Mouse (Mus musculus): ENCODE data around the gene Olfr1087. TPM values are rescaled to one million over a fixed set of nuclear protein-coding genes. Genes with fewer than 3 reads are reported as not detected.
"Not testable (repeated sequence)": the region's sequence is repeated elsewhere in the genome, so short reads cannot be mapped to it uniquely, and the experiment has no call there.

Olfr1087 gene
- total RNA-seq (2021), result not detected in 2 replicates
- long read RNA-seq, experiment 1, result 0 reads
- long read RNA-seq, experiment 2, result 0 reads

DNA sequence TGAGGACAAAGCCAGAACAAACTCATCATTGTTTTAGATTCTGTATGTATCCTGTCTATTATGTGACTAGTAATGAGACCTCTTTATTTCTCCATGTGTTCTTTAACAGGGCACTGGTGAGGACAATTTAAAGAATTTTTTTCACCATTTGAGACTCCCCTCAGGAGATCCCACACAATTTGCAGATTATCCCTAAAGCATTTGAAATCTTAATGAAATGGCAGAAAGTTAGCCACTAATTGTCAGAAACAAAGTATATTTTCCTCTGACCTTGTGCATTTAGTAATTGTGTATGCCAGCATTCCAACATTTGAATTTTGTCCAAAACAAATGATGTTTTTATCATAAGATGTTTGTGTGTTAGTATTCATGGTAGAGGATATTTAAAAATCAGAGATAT is at the start of gene Olfr1087:
Gene Olfr1087, minus strand, starts transcription at position 101 of the 400 bp plus-strand sequence.
- no peak for DNase-seq

DNA sequence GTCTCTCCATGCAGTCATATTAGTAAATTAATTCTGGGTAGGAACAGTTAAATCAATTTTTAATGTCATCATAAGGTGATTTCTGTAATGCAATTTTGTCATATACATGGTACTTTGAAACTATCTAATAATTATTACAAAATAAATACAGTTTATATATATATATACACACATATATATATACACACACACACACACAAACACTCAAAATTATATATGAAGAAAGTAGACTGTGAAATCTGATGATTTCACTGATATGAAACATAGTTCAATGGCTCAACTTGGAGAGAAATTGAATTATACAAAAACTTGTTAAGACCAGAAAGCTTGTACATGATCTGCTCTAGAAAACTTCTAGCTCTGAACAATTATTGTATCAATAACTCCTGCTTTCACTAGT is 35.4 kb upstream of the Olfr1087 start, which contains the start of gene Olfr1089:
Gene Olfr1089, minus strand, starts transcription at position 101 of the 400 bp plus-strand sequence.
- no peak for DNase-seq

- no peak for DNase-seq
Measured at GRCm38 (mm10) chr2:86679992-86680391, 18.2 kb downstream of the Olfr1087 start, which contains the start of gene Olfr1086. Gene Olfr1086 (minus strand): TSS chr2:86680092.

- DNase-seq, result no peak
Measured at GRCm38 (mm10) chr2:86661919-86662318, 36.3 kb downstream of the Olfr1087 start, which contains the start of gene Olfr1085. Gene Olfr1085 (minus strand): TSS chr2:86662019.

GRCm38 (mm10) chr2:86639625-86640024 is 58.6 kb downstream of the Olfr1087 start, which contains the start of gene Olfr1084:
Gene Olfr1084 (minus strand): TSS chr2:86639725.
- not testable (repeated sequence) for DNase-seq

Other genes starting within 250 kb of the Olfr1087 start
- not detected in 2 replicates for gene Olfr1065, start 247.8 kb downstream of the Olfr1087 start, total RNA-seq (2021)
- gene Olfr1066, start 242.1 kb downstream of the Olfr1087 start, total RNA-seq (2021), result not detected in 2 replicates
- not detected in 2 replicates for gene Olfr228, start 211.0 kb downstream of the Olfr1087 start, total RNA-seq (2021)
- gene Olfr1076, start 189.9 kb downstream of the Olfr1087 start, total RNA-seq (2021), result not detected in 2 replicates
- not detected in 2 replicates for gene Olfr1079, start 155.9 kb downstream of the Olfr1087 start, total RNA-seq (2021)
- not detected in 2 replicates for gene Olfr1080, start 140.2 kb downstream of the Olfr1087 start, total RNA-seq (2021)
- not detected in 2 replicates for gene Olfr1082, start 99.4 kb downstream of the Olfr1087 start, total RNA-seq (2021)
- not detected in 2 replicates for gene Olfr1084, start 58.7 kb downstream of the Olfr1087 start, total RNA-seq (2021)
- gene Olfr1085, start 36.4 kb downstream of the Olfr1087 start, total RNA-seq (2021), result not detected in 2 replicates
- not detected in 2 replicates for gene Olfr1086, start 18.3 kb downstream of the Olfr1087 start, total RNA-seq (2021)
- gene Olfr1089, start 35.3 kb upstream of the Olfr1087 start, total RNA-seq (2021), result not detected in 2 replicates
- not detected in 2 replicates for gene Olfr1090, start 60.6 kb upstream of the Olfr1087 start, total RNA-seq (2021)
- not detected in 2 replicates for gene Olfr1093, start 84.1 kb upstream of the Olfr1087 start, total RNA-seq (2021)
- gene Olfr141, start 111.6 kb upstream of the Olfr1087 start, total RNA-seq (2021), result not detected in 2 replicates
- not detected in 2 replicates for gene Olfr1094, start 126.3 kb upstream of the Olfr1087 start, total RNA-seq (2021)
- not detected in 2 replicates for gene Olfr1095, start 153.3 kb upstream of the Olfr1087 start, total RNA-seq (2021)
- gene Gm13723, start 176.4 kb upstream of the Olfr1087 start, total RNA-seq (2021), result not detected in 2 replicates
- gene Olfr1097, start 193.8 kb upstream of the Olfr1087 start, total RNA-seq (2021), result not detected in 2 replicates
- gene Olfr1098, start 226.2 kb upstream of the Olfr1087 start, total RNA-seq (2021), result not detected in 2 replicates